Mouse (Mus musculus) urinary bladder, postnatal 4 days (tissue): Measurements from ENCODE around the gene Vmn1r228.

ENCODE experiments used
- DNase-seq, 2 experiments: peaks; one replicate each; pipeline ENCODE4 v3.0.0; 2021 to 2022; ENCODE audit warnings: low spot score in 2 of 2

The Vmn1r228 gene

GRCm38 (mm10) chr17:20786057-20786456 lies at the start of gene Vmn1r228:
Gene Vmn1r228 (minus strand): TSS chr17:20786157.
- DNase-seq, result no peak

GRCm38 (mm10) chr17:20811255-20811654 lies 25.3 kb upstream of the Vmn1r228 start, which contains the start of gene Vmn1r229:
Gene Vmn1r229 (plus strand): TSS chr17:20811555.
- no peak for DNase-seq

DNA sequence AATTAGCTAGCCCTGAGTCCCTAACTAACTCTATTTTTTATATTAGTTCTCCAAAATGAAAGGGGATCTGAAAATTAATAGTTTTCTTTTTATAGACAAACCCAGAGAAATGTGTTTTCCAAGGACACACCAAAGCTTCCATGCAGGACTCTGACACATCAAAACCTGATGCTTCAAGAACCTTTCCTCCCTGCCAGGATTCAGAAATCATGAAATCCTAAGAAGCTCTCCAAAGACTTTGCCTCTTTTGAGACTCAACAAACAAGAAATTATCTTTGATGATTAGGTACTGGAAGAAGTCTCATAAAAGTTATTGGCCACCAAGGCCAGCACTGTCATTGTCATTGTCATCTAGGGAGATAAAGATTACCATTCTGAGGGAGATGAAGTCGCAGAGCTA lies 56.4 kb downstream of the Vmn1r228 start, which contains the start of gene Vmn1r227:
Vmn1r227 (plus strand) TSS at position 301 of the 400 bp plus-strand sequence.
- no peak for DNase-seq
